8 mouse cellular contexts compared by ENCODE assay signal in genomic region chr7:28050584-28050983, GRCm38 (mm10). TPM values are rescaled to one million over a fixed set of nuclear protein-coding genes. Genes with fewer than 3 reads are reported as not detected.
DNase-seq lines count a peak whose midpoint lies in the region; ATAC-seq and TF ChIP-seq lines count a peak whose summit lies in the region.

No protein-coding gene starts in this region.

- WGBS in hindbrain, embryonic 14.5 days = 65% methylated on average over 17 of the region's 17 CpGs
- WGBS in midbrain, embryonic 14.5 days = 62% methylated on average over 17 of the region's 17 CpGs

- peaks cover 0 to 2% of the 10 kb centered on the region in 2 experiments; a peak in 1 of 4 replicates for H3K27me3 ChIP-seq in MEL (ENCODE audit: control insufficient read depth in 1 of 2, insufficient read depth in 2 of 2, low read length in 2 of 2)
- H3K27me3 ChIP-seq in hindbrain, embryonic 14.5 days (ENCODE audit: control insufficient read depth, insufficient read depth, low read length) = no peaks in the 10 kb centered on the region
- H3K27me3 ChIP-seq in midbrain, embryonic 14.5 days (ENCODE audit: control insufficient read depth, insufficient read depth, low read length) = no peaks in the 10 kb centered on the region

- H3K4me1 ChIP-seq in MEL (ENCODE audit: control insufficient read depth in 1 of 2, insufficient read depth in 2 of 2, low read length in 2 of 2) = peaks cover 0 to 7% of the 10 kb centered on the region in 2 experiments; a peak in 1 of 4 replicates
- peaks cover 7% of the 10 kb centered on the region; the same call in 1 of the 2 replicates for H3K4me1 ChIP-seq in hindbrain, embryonic 14.5 days (replicated peaks; ENCODE audit: control insufficient read depth, insufficient read depth, low read length)
- H3K4me1 ChIP-seq in midbrain, embryonic 14.5 days (ENCODE audit: control insufficient read depth, insufficient read depth, low read length) = peaks cover 5% of the 10 kb centered on the region

- peaks cover 14% of the 10 kb centered on the region for H3K79me2 ChIP-seq in MEL (ENCODE audit: control insufficient read depth, insufficient read depth, low read length, poor library complexity)

- no peak for TF ChIP-seq CTCF in MEL (IDR thresholded peaks at IDR 0.05 in 2 of 3, conservative IDR thresholded peaks at IDR 0.05 in 1 of 3; ENCODE audit: control insufficient read depth in 1 of 3, insufficient read depth in 1 of 3, low read depth in 2 of 3, low read length in 3 of 3, poor library complexity in 1 of 3, severe bottlenecking in 1 of 3)

- peak; percentile 87 for DNase-seq in heart, adult 11 months
- no peak for DNase-seq in heart, adult 18-20 months
- no peak for DNase-seq in MEL (ENCODE audit: low read depth, low spot score)
- no peak for DNase-seq in hindbrain, embryonic 14.5 days (ENCODE audit: low spot score)
- peak; percentile 1 for DNase-seq in midbrain, embryonic 14.5 days
- DNase-seq in left cerebral cortex, postnatal 25 days (ENCODE audit: low spot score in 2 of 2) = no peak
- DNase-seq in T-cell, adult 2 months (ENCODE audit: low spot score) = no peak
- DNase-seq in retina, embryonic 14.5 days (ENCODE audit: low spot score) = no peak

- no peak for ATAC-seq in hindbrain, embryonic 14.5 days (ENCODE audit: low FRiP score)
- 0 out of 2 replicates have a peak, but pooled peaks have one; percentile 7 for ATAC-seq in midbrain, embryonic 14.5 days (ENCODE audit: low FRiP score, low TSS enrichment)

- no peaks in the 10 kb centered on the region for H3K9me3 ChIP-seq in MEL (replicated peaks; ENCODE audit: insufficient read depth, low read length)
- no peaks in the 10 kb centered on the region for H3K9me3 ChIP-seq in hindbrain, embryonic 14.5 days (ENCODE audit: control insufficient read depth, low read length)
- H3K9me3 ChIP-seq in midbrain, embryonic 14.5 days (ENCODE audit: control insufficient read depth, low read length) = no peaks in the 10 kb centered on the region

- peaks cover 5% of the 10 kb centered on the region in 2 experiments; a peak in 3 of 4 replicates for H3K36me3 ChIP-seq in MEL (ENCODE audit: control insufficient read depth in 1 of 2, insufficient read depth in 2 of 2, low read length in 2 of 2)
- H3K36me3 ChIP-seq in hindbrain, embryonic 14.5 days (replicated peaks; ENCODE audit: control insufficient read depth, insufficient read depth) = peaks cover 33% of the 10 kb centered on the region
- H3K36me3 ChIP-seq in midbrain, embryonic 14.5 days (ENCODE audit: control insufficient read depth, insufficient read depth, low read length) = peaks cover 32% of the 10 kb centered on the region

- H3K4me2 ChIP-seq in hindbrain, embryonic 14.5 days (replicated peaks) = peak overlapping the region; percentile 42
- H3K4me2 ChIP-seq in midbrain, embryonic 14.5 days (ENCODE audit: low read length) = peak overlapping the region; percentile 82

- no peak for TF ChIP-seq EP300 in MEL (IDR thresholded peaks at IDR 0.05; ENCODE audit: low read depth in 1 of 2, low read length in 2 of 2)

- peak overlapping the region; percentile 60 for H3K9ac ChIP-seq in MEL (ENCODE audit: control insufficient read depth, low read depth, low read length, poor library complexity, severe bottlenecking)
- H3K9ac ChIP-seq in hindbrain, embryonic 14.5 days = no peak overlapping the region
- H3K9ac ChIP-seq in midbrain, embryonic 14.5 days (replicated peaks; ENCODE audit: low read length) = no peak overlapping the region

- H3K27ac ChIP-seq in MEL (ENCODE audit: control insufficient read depth, low read depth, low read length) = no peak overlapping the region
- H3K27ac ChIP-seq in hindbrain, embryonic 14.5 days = no peak overlapping the region
- no peak overlapping the region for H3K27ac ChIP-seq in midbrain, embryonic 14.5 days (replicated peaks; ENCODE audit: low read depth, low read length)

- TF ChIP-seq RAD21 in MEL (IDR thresholded peaks at IDR 0.05; ENCODE audit: low read depth, low read length) = no peak

- no peak for TF ChIP-seq POLR2A in MEL (IDR thresholded peaks at IDR 0.05; ENCODE audit: control insufficient read depth in 1 of 2, insufficient read depth in 1 of 2, low read depth in 1 of 2, low read length in 2 of 2, poor library complexity in 1 of 2)

- intact Hi-C loops in left cerebral cortex, postnatal 25 days (cut with DNase I) = loop anchor here (1.0 to 5.0 kb wide), 6 partner anchors 50 to 247 kb away; partner anchors contain the start of gene Fbl

- H3K4me3 ChIP-seq in MEL (ENCODE audit: control insufficient read depth in 1 of 2, insufficient read depth in 1 of 2, low read depth in 2 of 2, low read length in 2 of 2) = no peak overlapping the region; a peak in 1 of 4 replicates
- 0 out of 2 replicates have a peak overlapping the region, but pooled peaks have one; percentile 59 for H3K4me3 ChIP-seq in hindbrain, embryonic 14.5 days (replicated peaks; ENCODE audit: low read length)
- 0 out of 2 replicates have a peak overlapping the region, but pooled peaks have one; percentile 90 for H3K4me3 ChIP-seq in midbrain, embryonic 14.5 days (replicated peaks; ENCODE audit: low read depth, low read length)

TF ChIP-seq in MEL, 35 proteins besides CTCF, POLR2A, EP300 and RAD21:
- TF ChIP-seq ELF1 (IDR thresholded peaks at IDR 0.05; ENCODE audit: low read depth, low read length) = no peak
- no peak for TF ChIP-seq TAL1 (IDR thresholded peaks at IDR 0.05; ENCODE audit: low read length)
- TF ChIP-seq UBTF (IDR thresholded peaks at IDR 0.05; ENCODE audit: borderline replicate concordance, insufficient read depth, low read depth, low read length) = no peak
- no peak for TF ChIP-seq SMC3 (IDR thresholded peaks at IDR 0.05; ENCODE audit: low read depth, low read length)
- no peak for TF ChIP-seq ZMIZ1 (IDR thresholded peaks at IDR 0.05; ENCODE audit: low read depth, low read length)
- TF ChIP-seq NRF1 (IDR thresholded peaks at IDR 0.05; ENCODE audit: insufficient read depth, low read depth, low read length, poor library complexity, severe bottlenecking) = no peak
- no peak for TF ChIP-seq HCFC1 (IDR thresholded peaks at IDR 0.05; ENCODE audit: low read depth, low read length)
- no peak for TF ChIP-seq POLR2AphosphoS5 (IDR thresholded peaks at IDR 0.05; ENCODE audit: borderline replicate concordance, low read depth, low read length)

RNA-seq across cellular contexts. Expression of gene Psmc4, which starts 0.7 kb away (rescaled TPM):
- total RNA-seq in heart, adult 18-20 months (2021) = 10 to 100 TPM; 85.2 to 87.3 TPM
- total RNA-seq in MEL (2012; rRNA removed) = 267 and 275 TPM in 2 replicates
- 100 to 1,000 TPM in 1 of 2 experiments, not detected in 1; 286 TPM for polyA plus RNA-seq in MEL (2012; ENCODE audit: insufficient read depth in 1 of 2, insufficient read length in 2 of 2, low read depth in 1 of 2, low replicate concordance in 2 of 2, missing spikeins in 1 of 2)
- polyA plus RNA-seq in hindbrain, embryonic 14.5 days (2014; fragmentation: Nextera tagmentation; extraction: Ambion mirVana) = 279 and 282 TPM in 2 replicates
- 275 and 305 TPM in 2 replicates for polyA plus RNA-seq in midbrain, embryonic 14.5 days (2014; fragmentation: Nextera tagmentation; extraction: Ambion mirVana)
- total RNA-seq in left cerebral cortex, postnatal 25 days (2021) = 100 to 1,000 TPM; 124 to 130 TPM

RNA-seq across cellular contexts. Expression of gene Fcgbp, which starts 20.5 kb away (rescaled TPM):
- under 1 TPM; 0.22 to 0.64 TPM for total RNA-seq in heart, adult 18-20 months (2021)
- total RNA-seq in MEL (2012; rRNA removed) = not detected in 2 replicates
- polyA plus RNA-seq in MEL (2012; ENCODE audit: insufficient read depth in 1 of 2, insufficient read length in 2 of 2, low read depth in 1 of 2, low replicate concordance in 2 of 2, missing spikeins in 1 of 2) = not detected
- polyA plus RNA-seq in hindbrain, embryonic 14.5 days (2014; fragmentation: Nextera tagmentation; extraction: Ambion mirVana) = 0.69 and 0.80 TPM in 2 replicates
- polyA plus RNA-seq in midbrain, embryonic 14.5 days (2014; fragmentation: Nextera tagmentation; extraction: Ambion mirVana) = 0.08 and 0.25 TPM in 2 replicates
- under 1 TPM; 0.25 to 0.44 TPM for total RNA-seq in left cerebral cortex, postnatal 25 days (2021)

RNA-seq across cellular contexts. Expression of gene Zfp850, which starts 36.7 kb away (rescaled TPM):
- total RNA-seq in heart, adult 18-20 months (2021) = 1 to 10 TPM; 1.0 to 1.5 TPM
- total RNA-seq in MEL (2012; rRNA removed) = 5.1 and 5.2 TPM in 2 replicates
- polyA plus RNA-seq in MEL (2012; ENCODE audit: insufficient read depth in 1 of 2, insufficient read length in 2 of 2, low read depth in 1 of 2, low replicate concordance in 2 of 2, missing spikeins in 1 of 2) = 1 to 10 TPM in 1 of 2 experiments, not detected in 1; 3.3 TPM
- polyA plus RNA-seq in hindbrain, embryonic 14.5 days (2014; fragmentation: Nextera tagmentation; extraction: Ambion mirVana) = 7.0 and 7.1 TPM in 2 replicates
- 5.9 and 8.7 TPM in 2 replicates for polyA plus RNA-seq in midbrain, embryonic 14.5 days (2014; fragmentation: Nextera tagmentation; extraction: Ambion mirVana)
- total RNA-seq in left cerebral cortex, postnatal 25 days (2021) = 1 to 10 TPM; 5.9 to 6.4 TPM

Comparison
In these comparisons a context has a peak if more than half of its experiments do, and no peak if none do; other contexts are left out.
1. DNase-seq: peak in heart, adult 11 months (single experiment) and midbrain, embryonic 14.5 days (single experiment); none in heart, adult 18-20 months (0 of 2), MEL (single experiment), hindbrain, embryonic 14.5 days (single experiment), left cerebral cortex, postnatal 25 days (0 of 2), T-cell, adult 2 months (single experiment) and retina, embryonic 14.5 days (single experiment).
2. H3K4me3 ChIP-seq: peak in hindbrain, embryonic 14.5 days (single experiment) and midbrain, embryonic 14.5 days (single experiment); none in MEL (0 of 2).